Mouse (Mus musculus) cortical plate, adult 2 months (tissue): Measurements from ENCODE around the gene Asl. TPM values are rescaled to one million over a fixed set of nuclear protein-coding genes. Genes with fewer than 3 reads are reported as not detected.
A peak's percentile ranks its signal among the peaks of the same experiment; 100 is the strongest.

Experiments used
- H3K27ac ChIP-seq: fragments of 200-500 bp; 2 replicates; pipeline ENCODE4 v1.5.1; 2012; ENCODE audit warnings: low read length, control low read depth, inconsistent platforms; ENCODE audit not compliant: insufficient read depth
- H3K4me1 ChIP-seq: fragments of 200-500 bp; 2 replicates; pipeline ENCODE4 v1.6.1; 2011; ENCODE audit warnings: low read length; ENCODE audit not compliant: control insufficient read depth, insufficient read depth
- H3K4me3 ChIP-seq: fragments of 200-500 bp; 2 replicates; pipeline ENCODE4 v1.5.1; 2011; ENCODE audit warnings: mild to moderate bottlenecking, low read length, control low read depth; ENCODE audit not compliant: insufficient read depth
- CTCF ChIP-seq: fragments of 200-500 bp; IDR thresholded peaks from 2 replicates; pipeline ENCODE4 v1.5.1; 2011; ENCODE audit warnings: mild to moderate bottlenecking, control low read depth, low read length; ENCODE audit not compliant: insufficient read depth; ENCODE audit errors: extremely low read depth
- POLR2A ChIP-seq: fragments of 200-500 bp; IDR thresholded peaks from 2 replicates; pipeline ENCODE4 v1.6.1; 2011; ENCODE audit warnings: mild to moderate bottlenecking, low read length, control low read depth; ENCODE audit not compliant: insufficient read depth; ENCODE audit errors: extremely low read depth
- polyA plus RNA-seq: library from polyadenylated mRNA; depleted of rRNA; stranded (reverse); fragments of >200 nt; gene quantifications from 2 replicates; pipeline ENCODE4 v1.2.3, GENCODE M21; 2012; rRNA removed

The Asl gene
- polyA plus RNA-seq, result 33.0 and 33.2 TPM in 2 replicates

DNA sequence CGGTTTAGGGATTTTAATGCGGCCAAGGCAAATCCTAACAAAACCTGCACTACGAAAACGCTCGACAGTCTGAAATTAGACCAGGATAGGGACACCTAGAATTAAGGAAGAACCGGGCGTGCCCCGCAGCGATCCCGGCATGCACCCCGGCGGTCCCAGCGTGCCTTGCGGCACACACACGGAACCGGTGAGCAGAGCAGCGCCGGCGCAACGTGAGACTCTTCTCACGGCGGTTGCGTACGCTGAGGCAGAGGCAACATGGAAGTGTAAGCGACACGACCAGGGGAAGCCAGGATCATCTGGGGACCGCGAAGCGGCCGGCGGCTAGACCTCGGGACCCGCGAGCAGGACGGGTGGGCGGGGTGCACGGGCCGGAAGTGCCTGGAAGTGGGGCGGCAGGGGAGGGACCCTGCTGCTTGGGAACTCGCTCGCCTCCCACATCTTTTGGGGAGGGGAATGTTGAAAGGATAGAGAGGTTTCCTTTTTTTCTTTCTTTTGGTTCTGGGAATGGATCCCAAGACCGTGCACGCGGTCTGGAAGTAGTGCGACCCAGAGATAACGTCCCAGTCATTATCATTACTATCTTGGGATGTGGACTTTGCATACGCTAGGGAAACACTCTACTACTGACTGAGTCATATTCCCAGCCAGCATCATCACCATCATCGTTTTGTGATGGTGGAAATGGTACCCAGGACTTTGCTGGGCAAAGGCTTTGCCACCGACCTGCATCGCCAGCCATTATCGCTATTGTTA is at the start of gene Asl, which contains the start of gene Crcp:
Gene Asl, minus strand, starts transcription at position 106 of the 756 bp plus-strand sequence.
Gene Crcp, plus strand, starts transcription at position 149 of the 756 bp plus-strand sequence.
- TF ChIP-seq POLR2A (peak; percentile 75), CTCF (no peak)
- Histone ChIP-seq H3K4me3 (peak within 1 kb of the TSS; percentile 92), H3K27ac (0 out of 2 replicates have a peak within 1 kb of the TSS, but pooled peaks have one; percentile 7), H3K4me1 (peaks cover 3% of the 10 kb centered on the region; the same call in 1 of the 2 replicates)

DNA sequence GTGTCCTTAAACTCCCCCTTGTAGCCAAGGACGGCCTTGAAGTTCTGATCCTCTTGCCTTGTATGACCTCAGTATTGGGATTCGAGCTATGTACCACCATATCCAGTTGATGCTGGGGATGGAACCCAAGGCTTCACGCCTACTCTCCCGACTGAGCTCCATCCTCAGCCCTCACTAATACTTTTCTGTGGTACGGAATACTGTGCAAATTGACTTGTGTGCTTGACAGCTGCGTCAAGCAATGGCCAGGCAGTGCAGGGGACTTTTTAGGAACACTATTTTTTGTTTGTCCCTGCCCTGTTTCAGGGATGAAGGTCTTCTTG is 49.7 kb upstream of the Asl start:
- Histone ChIP-seq H3K4me1 (peaks cover 6% of the 10 kb centered on the region), H3K4me3 (peak overlapping the region; percentile 100), H3K27ac (no peak overlapping the region)
- TF ChIP-seq CTCF, result no peak
- no peak for TF ChIP-seq POLR2A

DNA sequence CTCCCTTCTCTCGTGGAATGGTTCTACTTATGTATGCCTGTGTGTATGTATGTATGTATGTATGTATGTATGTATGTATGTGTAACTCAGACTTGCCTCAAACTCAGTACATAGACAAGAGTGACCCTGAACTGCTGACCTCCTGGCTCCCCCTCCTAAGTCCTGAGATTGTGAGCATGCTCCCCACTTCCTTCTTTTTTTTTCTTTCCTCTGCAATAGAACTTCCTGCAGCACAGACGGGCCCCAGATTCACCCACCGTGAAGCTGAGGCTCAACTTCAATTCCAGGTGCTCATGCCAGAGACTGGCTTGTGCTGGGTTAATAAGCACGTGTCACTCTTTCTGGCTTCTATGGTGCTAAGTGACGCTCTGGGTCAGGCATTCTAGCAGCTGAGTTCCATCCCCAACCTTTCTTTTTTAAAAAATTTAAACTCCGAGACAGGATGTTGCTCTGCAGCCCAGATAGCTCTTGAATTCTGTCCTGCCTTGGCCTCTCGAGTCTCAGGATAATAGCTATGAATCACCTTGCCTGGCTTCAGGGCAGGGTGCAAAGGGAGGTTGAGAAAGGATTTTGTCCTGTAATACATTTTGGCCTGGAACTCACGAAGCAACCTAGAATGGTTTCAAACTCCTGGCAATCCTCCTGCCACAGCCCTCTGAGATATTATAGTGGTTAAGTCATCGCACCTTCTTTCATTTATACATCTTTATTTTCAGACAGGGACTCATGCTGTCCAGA is 49.2 kb upstream of the Asl start:
- Histone ChIP-seq H3K4me3 (no peak overlapping the region), H3K27ac (no peak overlapping the region), H3K4me1 (peaks cover 6% of the 10 kb centered on the region)
- no peak for TF ChIP-seq CTCF
- TF ChIP-seq POLR2A, result no peak

DNA sequence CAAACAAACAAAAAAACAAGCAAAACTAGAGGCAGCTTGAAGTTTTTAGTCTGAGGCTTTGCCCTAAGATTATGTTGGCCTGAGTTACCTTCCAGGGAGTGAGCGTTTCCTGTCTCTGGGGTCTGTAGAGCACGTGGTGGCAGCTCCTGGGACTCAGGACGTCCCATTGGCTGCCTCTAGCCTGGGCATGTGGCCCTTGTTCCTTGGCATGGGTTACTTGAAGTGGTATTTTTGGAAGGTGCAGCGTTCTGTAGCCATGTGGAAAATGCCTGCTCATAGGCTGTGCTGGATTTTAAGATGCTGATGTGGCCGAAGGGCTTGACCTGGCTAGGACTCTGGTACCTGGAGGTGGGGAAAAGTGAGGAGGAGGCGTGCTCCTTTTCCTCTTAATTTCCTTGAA is 47.3 kb upstream of the Asl start:
- Histone ChIP-seq H3K4me3 (no peak overlapping the region), H3K4me1 (peaks cover 6% of the 10 kb centered on the region), H3K27ac (no peak overlapping the region)
- no peak for TF ChIP-seq POLR2A
- no peak for TF ChIP-seq CTCF

DNA sequence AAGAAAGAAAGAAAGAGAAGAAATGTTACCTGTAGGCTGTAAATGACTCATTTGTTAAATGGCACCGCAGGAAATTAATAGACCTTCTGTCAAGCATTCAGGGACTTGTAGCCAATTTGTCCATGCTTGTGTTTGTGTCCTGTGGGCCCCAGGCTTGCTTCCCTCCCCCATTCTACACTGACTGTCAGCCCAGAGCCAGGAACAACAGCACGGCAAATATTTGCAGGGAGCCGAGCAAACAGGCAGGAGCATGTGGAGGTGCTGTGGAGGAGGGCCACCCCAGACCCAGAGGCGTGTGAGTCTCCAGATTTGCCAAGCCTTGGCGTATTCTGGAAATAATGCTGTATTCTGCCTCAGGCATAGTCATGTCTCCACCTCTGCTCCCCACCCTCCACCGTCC is 45.4 kb upstream of the Asl start:
- Histone ChIP-seq H3K27ac (no peak overlapping the region), H3K4me3 (no peak overlapping the region), H3K4me1 (0 out of 2 replicates have a peak, but pooled peaks cover 2% of the 10 kb centered on the region)
- TF ChIP-seq CTCF (no peak), POLR2A (no peak)

DNA sequence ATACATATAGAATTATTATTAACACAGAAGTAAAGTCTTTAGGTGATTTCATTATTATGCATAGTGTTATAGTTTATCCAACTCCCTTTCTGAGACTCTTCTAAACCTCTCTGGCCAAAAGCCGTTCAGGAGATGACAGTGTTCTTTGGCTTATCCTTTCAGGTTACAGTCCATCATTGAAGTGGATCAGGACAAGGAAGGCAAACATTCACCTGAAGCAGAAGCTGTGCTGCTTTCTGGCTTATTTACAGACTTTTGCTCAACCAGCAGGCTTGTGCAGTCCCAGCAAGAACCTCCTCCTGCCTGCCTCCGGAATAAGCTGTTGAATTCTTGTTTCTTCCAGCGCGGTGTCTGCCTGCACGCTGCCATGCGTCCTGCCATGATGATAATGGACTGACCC is 44.0 kb upstream of the Asl start, which contains the start of gene Tpst1:
Gene Tpst1, plus strand, starts transcription at position 301 of the 400 bp plus-strand sequence.
- Histone ChIP-seq H3K27ac (no peak within 1 kb of the TSS), H3K4me3 (no peak within 1 kb of the TSS), H3K4me1 (no peaks in the 10 kb centered on the region)
- TF ChIP-seq CTCF (no peak), POLR2A (no peak)

DNA sequence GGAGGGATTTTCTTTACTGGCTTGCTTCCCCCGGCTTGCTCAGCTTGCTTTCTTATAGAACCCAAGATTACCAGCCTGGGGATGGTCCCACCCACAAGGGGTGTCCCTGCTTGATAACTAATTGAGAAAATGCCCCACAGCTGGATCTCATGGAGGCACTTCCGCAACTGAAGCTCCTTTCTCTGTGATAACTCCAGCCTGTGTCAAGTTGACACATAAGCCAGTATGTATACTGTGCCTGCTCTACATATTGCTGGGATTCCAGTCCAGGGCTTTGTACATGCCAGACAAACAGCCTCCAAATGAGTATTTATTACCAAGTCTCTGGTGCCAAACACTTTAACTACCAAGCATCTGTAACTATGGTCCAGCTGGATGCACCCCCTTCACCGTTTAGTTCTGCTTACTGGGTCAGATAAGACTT is 38.8 kb upstream of the Asl start:
- TF ChIP-seq CTCF (no peak), POLR2A (no peak)
- no peaks in the 10 kb centered on the region for H3K4me1 ChIP-seq
- H3K27ac ChIP-seq, result no peak overlapping the region

DNA sequence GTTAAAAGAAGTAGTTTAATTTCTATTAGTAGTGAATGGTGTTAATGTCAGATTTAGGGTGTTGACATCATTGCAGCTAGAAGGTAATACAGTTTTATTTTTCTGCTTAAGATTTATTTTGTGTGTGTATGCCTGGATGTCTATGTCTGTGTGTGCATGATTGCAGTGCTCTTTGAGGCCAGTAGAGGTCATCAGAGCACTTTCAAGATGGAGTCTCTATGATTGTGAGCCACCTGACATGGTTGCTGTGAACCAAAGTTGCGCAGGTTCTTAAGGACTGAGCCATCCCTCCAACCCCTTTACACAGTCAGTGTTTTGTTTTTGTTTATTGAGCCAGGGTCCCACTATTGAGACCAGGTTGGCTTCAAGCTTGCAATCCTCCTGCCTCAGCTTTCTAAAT is 36.5 kb upstream of the Asl start:
- TF ChIP-seq CTCF (peak; percentile 39), POLR2A (no peak)
- no peak overlapping the region for H3K4me3 ChIP-seq
- H3K27ac ChIP-seq, result no peak overlapping the region
- H3K4me1 ChIP-seq, result no peaks in the 10 kb centered on the region

More for the DNA sequence above, 38.8 kb upstream of the Asl start:
- no peak overlapping the region for H3K4me3 ChIP-seq

DNA sequence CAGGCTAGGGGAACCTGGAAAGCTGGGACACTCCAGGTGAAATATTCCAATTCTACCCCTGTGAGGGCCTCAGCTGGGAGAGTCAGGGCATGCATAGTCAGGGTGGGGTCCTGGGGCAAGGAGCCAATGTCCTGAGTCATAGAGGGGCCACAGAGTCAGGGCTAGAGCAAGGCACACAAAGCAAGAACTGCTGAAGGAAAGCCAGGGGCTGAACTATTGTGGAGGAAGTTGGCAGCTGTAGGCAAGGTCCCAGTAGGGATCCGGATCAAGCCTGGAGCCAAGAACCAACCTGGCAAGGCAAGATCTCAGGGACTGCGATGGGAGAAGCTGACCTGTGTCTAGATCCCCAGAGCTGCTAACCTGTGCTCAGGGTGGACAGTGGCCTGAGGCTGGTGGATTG is 34.7 kb upstream of the Asl start:
- Histone ChIP-seq H3K4me3 (no peak overlapping the region), H3K27ac (no peak overlapping the region), H3K4me1 (no peaks in the 10 kb centered on the region)
- no peak for TF ChIP-seq CTCF
- TF ChIP-seq POLR2A, result no peak
